Mouse (Mus musculus) cortical plate, adult 2 months (tissue): ENCODE results near the gene Psme3.

ENCODE experiments used
- CTCF ChIP-seq: fragments of 200-500 bp; IDR thresholded peaks from 2 replicates; pipeline ENCODE4 v1.5.1; 2011; ENCODE audit warnings: mild to moderate bottlenecking, control low read depth, low read length; ENCODE audit not compliant: insufficient read depth; ENCODE audit errors: extremely low read depth
- POLR2A ChIP-seq: fragments of 200-500 bp; IDR thresholded peaks from 2 replicates; pipeline ENCODE4 v1.6.1; 2011; ENCODE audit warnings: mild to moderate bottlenecking, low read length, control low read depth; ENCODE audit not compliant: insufficient read depth; ENCODE audit errors: extremely low read depth

GRCm38 (mm10) chr11:101314567-101314966 is 1.4 kb upstream of the Psme3 start:
- TF ChIP-seq CTCF, result no peak
- TF ChIP-seq POLR2A, result no peak
